12 mouse cellular contexts compared by ENCODE assay signal in genomic region chr7:66320996-66321395, GRCm38 (mm10). TPM values are rescaled to one million over a fixed set of nuclear protein-coding genes. Genes with fewer than 3 reads are reported as not detected.
DNase-seq lines count a peak whose midpoint lies in the region; ATAC-seq and TF ChIP-seq lines count a peak whose summit lies in the region.
"Had no signal": no experiment of that assay in that cellular context is flagged by ENCODE, and none has a peak within 500 bp of the region (broad histone marks: within the 10 kb centered on the region; RNA-seq: fewer than 3 reads in every experiment).

No protein-coding gene starts in this region.

- H3K4me3 ChIP-seq in heart, embryonic 12.5 days = no peak overlapping the region
- no peak overlapping the region for H3K4me3 ChIP-seq in layer of hippocampus, adult 2 months
- H3K4me3 ChIP-seq: liver, embryonic 15.5 days had no signal

- peaks cover 5% of the 10 kb centered on the region; the same call in 1 of the 2 replicates for H3K36me3 ChIP-seq in heart, embryonic 12.5 days

- no peak overlapping the region for H3K4me2 ChIP-seq in heart, embryonic 12.5 days
- H3K4me2 ChIP-seq: liver, embryonic 15.5 days had no signal

- peak; percentile 41 for ATAC-seq in granulocyte monocyte progenitor cell, adult 5-6 weeks (replicated peaks; ENCODE audit: poor library complexity, severe bottlenecking)
- ATAC-seq in megakaryocyte progenitor cell, adult 5-6 weeks (replicated peaks; ENCODE audit: poor library complexity) = peak; percentile 54
- no peak for ATAC-seq in heart, embryonic 12.5 days (ENCODE audit: insufficient number of reproducible peaks, low FRiP score)

- 52% methylated on average over 5 of the region's 5 CpGs for WGBS in heart, embryonic 12.5 days

- TF ChIP-seq CTCF in layer of hippocampus, adult 2 months (conservative IDR thresholded peaks at IDR 0.05) = no peak

- H3K27me3 ChIP-seq in heart, embryonic 12.5 days (replicated peaks) = no peaks in the 10 kb centered on the region
- H3K27me3 ChIP-seq: liver, embryonic 15.5 days had no signal

- no peak overlapping the region for H3K9ac ChIP-seq in heart, embryonic 12.5 days
- H3K9ac ChIP-seq: liver, embryonic 15.5 days had no signal

- peaks cover 12% of the 10 kb centered on the region for H3K4me1 ChIP-seq in heart, embryonic 12.5 days (replicated peaks)
- H3K4me1 ChIP-seq: liver, embryonic 15.5 days had no signal

- H3K9me3 ChIP-seq in heart, embryonic 12.5 days (replicated peaks) = 0 out of 2 replicates have a peak, but pooled peaks cover under 1% of the 10 kb centered on the region
- H3K9me3 ChIP-seq: liver, embryonic 15.5 days had no signal

- DNase-seq in adrenal gland, adult 2 months = peak; percentile 36
- no peak for DNase-seq in adrenal gland, adult 18-20 months (ENCODE audit: low spot score in 2 of 2)
- DNase-seq in lung, postnatal 14 days = peak; percentile 35
- no peak for DNase-seq in lung, postnatal 4 days
- no peak for DNase-seq in layer of hippocampus, adult 2 months (ENCODE audit: low spot score in 2 of 2)
- DNase-seq: right cerebral cortex, postnatal 25 days had no signal

- H3K27ac ChIP-seq in heart, embryonic 12.5 days (ENCODE audit: poor library complexity, severe bottlenecking) = no peak overlapping the region
- H3K27ac ChIP-seq in layer of hippocampus, adult 2 months = no peak overlapping the region
- H3K27ac ChIP-seq: liver, embryonic 15.5 days had no signal

RNA-seq across cellular contexts. Expression of gene Gm10974, which starts 44.7 kb away (rescaled TPM):
- total RNA-seq in adrenal gland, adult 2 months (2021) = not detected
- not detected in 2 replicates for polyA plus RNA-seq in adrenal gland, adult 2 months (2012; rRNA removed)
- not detected for total RNA-seq in adrenal gland, adult 18-20 months (2021)
- not detected in 2 replicates for total RNA-seq in granulocyte monocyte progenitor cell, adult 5-6 weeks (2014; fragmentation: Nextera tagmentation)
- total RNA-seq in granulocyte monocyte progenitor cell, adult 5-6 weeks (2017) = not detected in 2 replicates
- total RNA-seq in megakaryocyte progenitor cell, adult 5-6 weeks (2015) = not detected in 2 replicates
- total RNA-seq in megakaryocyte progenitor cell, adult 5-6 weeks (2017) = not detected in 2 replicates
- not detected in 2 replicates for polyA plus RNA-seq in heart, embryonic 12.5 days (2016; fragmentation: Nextera tagmentation; extraction: Ambion mirVana)
- total RNA-seq in layer of hippocampus, adult 2 months (2021) = not detected
- total RNA-seq: gastrocnemius, postnatal 4 days had no signal
- polyA plus RNA-seq: C2C12; liver, embryonic 15.5 days had no signal

Comparison
In these comparisons a context has a peak if more than half of its experiments do, and no peak if none do; other contexts are left out.
1. DNase-seq: peak in adrenal gland, adult 2 months (single experiment) and lung, postnatal 14 days (single experiment); none in adrenal gland, adult 18-20 months (0 of 2), lung, postnatal 4 days (0 of 2) and layer of hippocampus, adult 2 months (0 of 2).